Mouse (Mus musculus): Measurements from ENCODE around the gene Cbll1. TPM values are rescaled to one million over a fixed set of nuclear protein-coding genes. Genes with fewer than 3 reads are reported as not detected.
"Not testable (repeated sequence)": the region's sequence is repeated elsewhere in the genome, so short reads cannot be mapped to it uniquely, and the experiment has no call there.

Gene Cbll1
- total RNA-seq, 1 experiment from 2014 or later, result 15.9 TPM

- no peak for DNase-seq
Measured at GRCm38 (mm10) chr12:31498936-31499313, 491 bp downstream of the Cbll1 start.

DNA sequence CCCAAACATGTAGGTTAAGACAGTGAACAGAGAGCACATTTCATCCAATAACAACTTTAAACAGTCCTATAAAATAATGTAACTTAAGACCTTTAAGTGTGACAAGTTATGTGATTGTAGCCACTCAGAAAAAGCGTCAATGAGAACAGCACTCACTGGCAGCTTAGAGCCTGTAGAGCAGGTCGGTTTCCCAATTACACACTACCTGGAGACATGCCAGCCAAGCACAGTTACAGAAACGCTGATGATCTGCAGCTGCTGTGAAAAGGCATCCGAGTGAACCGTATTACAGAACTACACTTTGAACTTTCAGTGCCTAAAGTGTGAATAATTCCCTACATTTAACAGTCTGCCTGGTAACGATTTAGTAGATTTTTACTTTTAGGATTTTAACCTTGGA lies 13.0 kb downstream of the Cbll1 start:
- peak; percentile 54 for DNase-seq

- not testable (repeated sequence) for DNase-seq
Measured at GRCm38 (mm10) chr12:31478182-31478581, 21.2 kb downstream of the Cbll1 start.

GRCm38 (mm10) chr12:31462615-31463014 lies 36.8 kb downstream of the Cbll1 start:
- DNase-seq, result no peak

- no peak for DNase-seq
Measured at GRCm38 (mm10) chr12:31461371-31461770, 38.0 kb downstream of the Cbll1 start.

- DNase-seq, result peak; percentile 22
Measured at GRCm38 (mm10) chr12:31460270-31460669, 39.1 kb downstream of the Cbll1 start.

GRCm38 (mm10) chr12:31458474-31458873 lies 40.9 kb downstream of the Cbll1 start:
- DNase-seq, result no peak

- DNase-seq, result no peak
Measured at GRCm38 (mm10) chr12:31456271-31456670, 43.1 kb downstream of the Cbll1 start.

GRCm38 (mm10) chr12:31449341-31449740 lies 50.1 kb downstream of the Cbll1 start:
- DNase-seq, result no peak

GRCm38 (mm10) chr12:31444827-31445226 lies 54.6 kb downstream of the Cbll1 start:
- peak; percentile 6 for DNase-seq

DNA sequence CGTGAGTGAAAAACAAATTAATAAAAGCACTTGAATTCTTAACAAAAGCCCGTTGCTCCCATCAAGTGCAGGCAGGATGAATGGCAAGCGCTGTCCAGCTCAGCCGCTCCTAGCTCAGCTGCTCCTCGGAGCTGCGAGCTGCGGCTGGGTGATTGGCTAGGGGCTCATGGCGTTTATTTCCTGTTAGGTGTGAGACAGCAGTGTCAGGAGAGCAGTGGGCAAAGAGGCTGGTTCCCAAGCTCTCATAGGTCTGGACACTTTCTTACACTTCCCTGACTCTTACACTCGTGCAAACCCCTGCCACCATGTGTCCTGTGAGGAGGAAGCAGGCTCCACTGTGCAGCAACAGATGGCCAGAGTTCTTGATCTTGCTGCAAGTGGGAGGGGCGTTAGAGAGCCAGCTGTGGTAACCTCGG lies 55.3 kb downstream of the Cbll1 start:
- peak; percentile 40 for DNase-seq

- DNase-seq, result no peak
Measured at GRCm38 (mm10) chr12:31439612-31440011, 59.8 kb downstream of the Cbll1 start.

DNA sequence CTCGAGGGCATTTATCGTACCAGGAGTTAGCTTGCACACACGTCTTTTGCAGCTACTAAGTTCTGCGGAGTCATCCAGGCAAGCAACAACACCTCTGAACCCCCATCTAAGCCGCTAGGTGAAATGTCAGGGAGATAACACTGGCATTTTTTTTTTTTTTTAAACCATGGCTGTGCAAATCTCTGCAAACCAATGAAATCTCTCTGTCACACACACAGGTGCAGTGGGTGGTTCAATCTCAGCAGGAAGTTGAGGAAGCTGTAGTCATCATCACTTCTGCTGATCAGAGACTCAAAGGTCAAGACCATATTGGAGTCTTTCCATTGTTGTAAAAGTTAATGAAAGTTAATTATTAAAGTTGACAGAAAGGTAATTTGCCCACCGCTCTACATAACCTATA lies 61.6 kb downstream of the Cbll1 start:
- DNase-seq, result no peak

Other genes with a start within 250 kb of the Cbll1 start
- gene Lamb1, start 234.4 kb downstream of the Cbll1 start, total RNA-seq (2021), result 174 and 193 TPM in 2 replicates
- gene Dld, start 148.2 kb downstream of the Cbll1 start, total RNA-seq (2021), result 433 and 455 TPM in 2 replicates
- 0.41 and 0.48 TPM in 2 replicates for gene Slc26a3, start 108.7 kb downstream of the Cbll1 start, total RNA-seq (2021)
- gene Slc26a4, start 60.4 kb upstream of the Cbll1 start, total RNA-seq (2021), result 4.0 and 4.6 TPM in 2 replicates
- gene Bcap29, start 135.0 kb upstream of the Cbll1 start, total RNA-seq (2021), result 20.0 and 23.2 TPM in 2 replicates
- gene Dus4l, start 155.2 kb upstream of the Cbll1 start, total RNA-seq (2021), result 5.5 and 8.0 TPM in 2 replicates
- 35.3 and 35.8 TPM in 2 replicates for gene Cog5, start 155.3 kb upstream of the Cbll1 start, total RNA-seq (2021)
- 6.3 and 6.7 TPM in 2 replicates for gene Gpr22, start 214.3 kb upstream of the Cbll1 start, total RNA-seq (2021)

Measured in adrenal gland, postnatal 14 days (tissue).